Mouse (Mus musculus): ENCODE results near the gene Abca7. TPM values are rescaled to one million over a fixed set of nuclear protein-coding genes. Genes with fewer than 3 reads are reported as not detected.

Gene Abca7
- polyA plus RNA-seq, 1 experiment from 2014 or later: 3.2 TPM

DNA sequence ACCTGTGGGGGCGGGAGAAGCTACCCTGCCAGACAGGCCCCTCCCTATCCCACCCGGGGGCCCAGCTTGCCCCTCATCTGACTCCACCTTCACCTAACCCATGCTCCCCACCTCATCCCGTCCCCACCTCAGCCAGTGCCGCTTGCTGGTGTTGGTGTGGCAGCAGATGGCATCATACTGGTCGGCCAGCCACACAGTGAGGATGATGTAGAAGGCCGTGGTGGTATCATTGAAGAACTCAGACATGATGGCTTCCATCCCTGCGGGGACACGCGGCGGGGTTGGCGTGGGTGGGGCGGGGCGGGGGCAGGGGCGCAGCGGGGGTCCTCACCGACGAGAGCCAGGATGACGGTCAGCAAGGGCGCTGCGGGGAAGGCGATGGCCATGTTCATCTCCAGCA is 18.2 kb upstream of the Abca7 start:
- no peak overlapping the region for H3K4me2 ChIP-seq (ENCODE audit: low read depth, low read length)
- peaks cover 41% of the 10 kb centered on the region for H3K36me3 ChIP-seq (ENCODE audit: control insufficient read depth, insufficient read depth)
- 90% methylated on average over 21 of the region's 21 CpGs for WGBS

DNA sequence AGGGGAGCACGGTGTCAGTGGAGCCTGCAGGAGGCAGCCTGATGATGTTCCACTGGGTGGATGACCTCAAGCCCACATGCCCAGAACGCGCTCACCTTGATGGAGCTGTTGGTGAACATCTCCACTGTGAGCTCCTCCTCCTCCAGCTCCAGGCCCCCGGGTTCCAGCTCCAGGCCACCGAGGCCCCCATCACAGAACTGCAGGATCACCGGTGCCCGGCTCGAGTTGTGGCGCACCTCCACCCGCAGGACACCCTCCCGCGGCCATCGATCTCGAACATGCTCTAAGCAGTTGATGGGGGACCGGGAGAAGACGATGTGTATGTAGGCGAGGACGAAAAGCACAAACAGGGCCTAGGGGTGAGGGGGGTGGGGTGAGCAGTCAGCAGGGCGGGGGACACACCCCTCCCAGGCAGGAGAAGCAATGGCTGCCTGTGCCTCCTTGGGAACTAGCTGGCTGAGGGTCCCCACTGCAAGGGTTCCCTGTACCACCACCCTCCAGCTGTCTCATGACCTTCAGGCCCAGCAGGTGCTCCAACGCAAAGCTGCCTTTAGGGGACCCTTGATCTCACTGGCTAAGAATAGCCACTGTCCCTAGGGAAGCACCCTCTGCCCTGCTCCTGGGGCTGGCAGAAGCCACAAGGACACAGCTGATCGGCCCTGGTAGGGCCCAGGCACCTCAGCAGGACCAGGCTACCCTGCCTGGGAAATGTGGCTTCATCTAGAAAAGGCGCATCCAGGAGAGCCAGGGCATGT is 16.7 kb upstream of the Abca7 start:
- no peak overlapping the region for H3K27ac ChIP-seq (ENCODE audit: low read length)
- H3K4me2 ChIP-seq (ENCODE audit: low read depth, low read length): no peak overlapping the region
- ATAC-seq (replicated peaks; ENCODE audit: extremely low read depth, insufficient read depth, low FRiP score): no peak
- no peaks in the 10 kb centered on the region for H3K27me3 ChIP-seq (ENCODE audit: control insufficient read depth, insufficient read depth, low read length)
- H3K9ac ChIP-seq (ENCODE audit: low read length): peak overlapping the region; percentile 35; the same call in 1 of the 2 replicates
- H3K9me3 ChIP-seq (replicated peaks; ENCODE audit: control insufficient read depth, low read length): no peaks in the 10 kb centered on the region
- H3K4me3 ChIP-seq (ENCODE audit: low read length): no peak overlapping the region
- 88% methylated on average over 22 of the region's 22 CpGs for WGBS
- H3K4me1 ChIP-seq (ENCODE audit: control insufficient read depth, insufficient read depth, low read length): peaks cover 26% of the 10 kb centered on the region
- H3K36me3 ChIP-seq (ENCODE audit: control insufficient read depth, insufficient read depth): peaks cover 41% of the 10 kb centered on the region

More for the DNA sequence above, 18.2 kb upstream of the Abca7 start:
- no peak for ATAC-seq (replicated peaks; ENCODE audit: extremely low read depth, insufficient read depth, low FRiP score)
- Histone ChIP-seq H3K9ac (ENCODE audit: low read length) (no peak overlapping the region), H3K4me3 (ENCODE audit: low read length) (no peak overlapping the region), H3K27ac (ENCODE audit: low read length) (no peak overlapping the region), H3K9me3 (replicated peaks; ENCODE audit: control insufficient read depth, low read length) (no peaks in the 10 kb centered on the region), H3K27me3 (ENCODE audit: control insufficient read depth, insufficient read depth, low read length) (no peaks in the 10 kb centered on the region), H3K4me1 (ENCODE audit: control insufficient read depth, insufficient read depth, low read length) (peaks cover 21% of the 10 kb centered on the region)

DNA sequence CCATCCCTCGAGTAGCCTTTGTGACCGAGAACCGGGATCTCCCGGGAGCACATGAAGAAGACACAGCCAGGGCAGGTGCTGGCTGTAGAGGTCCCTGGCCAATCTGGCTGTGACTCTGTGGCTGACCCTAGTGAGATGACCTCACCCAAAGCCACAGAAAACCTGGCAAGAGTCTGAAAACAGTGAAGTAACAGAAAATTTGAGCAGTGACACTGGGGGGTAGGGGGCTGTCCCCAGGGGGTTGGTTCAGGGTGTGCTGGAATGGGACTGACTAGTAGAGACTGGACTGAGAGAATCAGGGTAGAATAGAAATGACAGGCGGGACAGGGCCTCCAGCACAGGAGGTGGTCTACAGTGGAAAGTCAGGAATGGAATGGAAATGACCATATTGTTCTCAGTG is 13.1 kb upstream of the Abca7 start:
- H3K4me2 ChIP-seq (ENCODE audit: low read depth, low read length): peak overlapping the region; percentile 99
- 71% methylated on average over 5 of the region's 5 CpGs for WGBS
- H3K27ac ChIP-seq (ENCODE audit: low read length): peak overlapping the region; percentile 98
- H3K9me3 ChIP-seq (replicated peaks; ENCODE audit: control insufficient read depth, low read length): no peaks in the 10 kb centered on the region
- H3K4me3 ChIP-seq (ENCODE audit: low read length): peak overlapping the region; percentile 86
- peak overlapping the region; percentile 96 for H3K9ac ChIP-seq (ENCODE audit: low read length)
- peaks cover 10% of the 10 kb centered on the region for H3K36me3 ChIP-seq (ENCODE audit: control insufficient read depth, insufficient read depth)
- peaks cover 50% of the 10 kb centered on the region for H3K4me1 ChIP-seq (ENCODE audit: control insufficient read depth, insufficient read depth, low read length)
- H3K27me3 ChIP-seq (ENCODE audit: control insufficient read depth, insufficient read depth, low read length): no peaks in the 10 kb centered on the region
- ATAC-seq (replicated peaks; ENCODE audit: extremely low read depth, insufficient read depth, low FRiP score): no peak

DNA sequence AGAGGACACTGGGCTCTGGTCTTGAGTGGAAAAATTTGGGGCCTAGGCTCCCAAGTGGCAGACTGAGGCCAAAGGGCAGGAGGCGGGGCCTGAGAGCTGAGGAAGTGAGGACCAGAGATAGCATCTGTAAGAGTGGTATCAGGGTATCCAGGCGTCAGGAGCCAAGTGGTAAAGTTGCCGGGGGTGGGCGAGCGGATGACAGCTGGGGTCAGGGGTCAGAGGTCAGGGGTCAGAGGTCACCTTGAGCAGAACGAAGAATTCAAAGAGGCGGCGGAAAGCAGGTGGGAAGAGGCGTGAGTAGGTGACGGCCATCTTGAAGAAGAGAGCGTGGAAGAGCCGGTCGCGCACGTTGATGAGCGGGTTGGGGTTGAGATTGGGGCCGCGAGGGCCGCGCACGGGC is 12.6 kb upstream of the Abca7 start:
- Histone ChIP-seq H3K27ac (ENCODE audit: low read length) (peak overlapping the region; percentile 98), H3K4me2 (ENCODE audit: low read depth, low read length) (peak overlapping the region; percentile 99), H3K27me3 (ENCODE audit: control insufficient read depth, insufficient read depth, low read length) (no peaks in the 10 kb centered on the region), H3K4me3 (ENCODE audit: low read length) (peak overlapping the region; percentile 86), H3K4me1 (ENCODE audit: control insufficient read depth, insufficient read depth, low read length) (peaks cover 50% of the 10 kb centered on the region), H3K9me3 (replicated peaks; ENCODE audit: control insufficient read depth, low read length) (no peaks in the 10 kb centered on the region), H3K36me3 (ENCODE audit: control insufficient read depth, insufficient read depth) (peaks cover 6% of the 10 kb centered on the region), H3K9ac (ENCODE audit: low read length) (peak overlapping the region; percentile 96)
- 2% methylated on average over 19 of the region's 21 CpGs for WGBS
- no peak for ATAC-seq (replicated peaks; ENCODE audit: extremely low read depth, insufficient read depth, low FRiP score)

DNA sequence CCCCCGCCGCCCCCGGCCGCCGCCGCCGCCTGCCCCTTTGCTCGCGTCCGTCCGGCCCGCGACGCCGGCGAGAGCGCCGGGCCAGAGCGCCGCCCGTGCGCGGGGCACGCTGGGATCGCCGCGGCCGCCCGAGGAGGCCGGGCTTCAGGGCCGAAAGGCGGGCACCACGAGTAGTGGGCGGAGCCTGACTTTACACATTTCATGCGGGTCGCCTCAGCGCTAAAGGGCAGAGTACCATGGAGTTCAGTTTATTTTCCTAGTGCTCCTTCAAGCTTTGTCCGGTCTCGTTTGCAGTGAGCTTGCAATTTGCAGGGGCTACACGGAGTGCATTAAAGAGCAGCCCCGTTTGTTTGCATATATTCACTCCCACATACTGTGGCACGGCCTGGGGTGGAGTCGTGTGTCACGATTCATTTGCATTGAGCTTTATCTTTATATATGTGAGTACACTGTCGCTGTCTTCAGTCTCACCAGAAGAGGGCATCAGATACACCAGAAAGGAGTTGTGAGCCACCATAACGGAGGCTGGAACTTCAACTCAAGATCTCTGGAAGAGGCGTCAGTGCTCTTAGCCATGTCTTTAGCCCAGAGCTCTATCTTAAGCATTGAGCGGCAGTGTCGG is 12.0 kb upstream of the Abca7 start, which contains the start of gene Tmem259:
TSS of gene Tmem259 (minus strand) at position 136 of the 622 bp plus-strand sequence.
- H3K9me3 ChIP-seq (replicated peaks; ENCODE audit: control insufficient read depth, low read length): no peaks in the 10 kb centered on the region
- no peaks in the 10 kb centered on the region for H3K27me3 ChIP-seq (ENCODE audit: control insufficient read depth, insufficient read depth, low read length)
- H3K27ac ChIP-seq (ENCODE audit: low read length): peak within 1 kb of the TSS; percentile 98
- peak; percentile 53 for ATAC-seq (replicated peaks; ENCODE audit: extremely low read depth, insufficient read depth, low FRiP score)
- H3K4me2 ChIP-seq (ENCODE audit: low read depth, low read length): peak within 1 kb of the TSS; percentile 99
- WGBS: under 1% methylated on average over 43 of the region's 49 CpGs
- H3K9ac ChIP-seq (ENCODE audit: low read length): peak within 1 kb of the TSS; percentile 96
- H3K4me1 ChIP-seq (ENCODE audit: control insufficient read depth, insufficient read depth, low read length): peaks cover 55% of the 10 kb centered on the region
- H3K36me3 ChIP-seq (ENCODE audit: control insufficient read depth, insufficient read depth): no peaks in the 10 kb centered on the region
- peak within 1 kb of the TSS; percentile 86 for H3K4me3 ChIP-seq (ENCODE audit: low read length)

DNA sequence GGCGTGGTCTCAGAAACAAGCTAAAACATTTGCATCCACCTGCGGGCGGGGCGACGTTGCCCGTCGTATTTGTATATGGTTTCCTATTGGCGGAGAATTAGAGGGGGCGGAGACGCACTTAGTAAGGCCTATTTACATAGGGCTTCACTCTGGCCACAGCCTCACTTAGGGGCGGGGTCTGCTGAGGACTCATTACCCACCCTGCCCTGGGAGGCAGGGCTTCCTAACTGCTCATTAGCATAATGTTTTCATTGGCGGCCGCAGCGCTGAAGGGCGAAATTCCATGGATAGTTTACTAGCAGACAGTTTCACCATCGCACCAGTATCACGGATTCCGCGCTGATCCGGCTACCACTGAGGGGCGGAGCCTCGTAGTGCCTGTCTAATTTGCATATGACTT is 11.4 kb upstream of the Abca7 start:
- Histone ChIP-seq H3K9ac (ENCODE audit: low read length) (peak overlapping the region; percentile 96), H3K9me3 (replicated peaks; ENCODE audit: control insufficient read depth, low read length) (no peaks in the 10 kb centered on the region), H3K4me3 (ENCODE audit: low read length) (peak overlapping the region; percentile 86), H3K4me2 (ENCODE audit: low read depth, low read length) (peak overlapping the region; percentile 99), H3K36me3 (ENCODE audit: control insufficient read depth, insufficient read depth) (no peaks in the 10 kb centered on the region), H3K27me3 (ENCODE audit: control insufficient read depth, insufficient read depth, low read length) (no peaks in the 10 kb centered on the region), H3K27ac (ENCODE audit: low read length) (peak overlapping the region; percentile 98), H3K4me1 (ENCODE audit: control insufficient read depth, insufficient read depth, low read length) (peaks cover 58% of the 10 kb centered on the region)
- WGBS: under 1% methylated on average over 22 of the region's 22 CpGs
- peak; percentile 89 for ATAC-seq (replicated peaks; ENCODE audit: extremely low read depth, insufficient read depth, low FRiP score)

DNA sequence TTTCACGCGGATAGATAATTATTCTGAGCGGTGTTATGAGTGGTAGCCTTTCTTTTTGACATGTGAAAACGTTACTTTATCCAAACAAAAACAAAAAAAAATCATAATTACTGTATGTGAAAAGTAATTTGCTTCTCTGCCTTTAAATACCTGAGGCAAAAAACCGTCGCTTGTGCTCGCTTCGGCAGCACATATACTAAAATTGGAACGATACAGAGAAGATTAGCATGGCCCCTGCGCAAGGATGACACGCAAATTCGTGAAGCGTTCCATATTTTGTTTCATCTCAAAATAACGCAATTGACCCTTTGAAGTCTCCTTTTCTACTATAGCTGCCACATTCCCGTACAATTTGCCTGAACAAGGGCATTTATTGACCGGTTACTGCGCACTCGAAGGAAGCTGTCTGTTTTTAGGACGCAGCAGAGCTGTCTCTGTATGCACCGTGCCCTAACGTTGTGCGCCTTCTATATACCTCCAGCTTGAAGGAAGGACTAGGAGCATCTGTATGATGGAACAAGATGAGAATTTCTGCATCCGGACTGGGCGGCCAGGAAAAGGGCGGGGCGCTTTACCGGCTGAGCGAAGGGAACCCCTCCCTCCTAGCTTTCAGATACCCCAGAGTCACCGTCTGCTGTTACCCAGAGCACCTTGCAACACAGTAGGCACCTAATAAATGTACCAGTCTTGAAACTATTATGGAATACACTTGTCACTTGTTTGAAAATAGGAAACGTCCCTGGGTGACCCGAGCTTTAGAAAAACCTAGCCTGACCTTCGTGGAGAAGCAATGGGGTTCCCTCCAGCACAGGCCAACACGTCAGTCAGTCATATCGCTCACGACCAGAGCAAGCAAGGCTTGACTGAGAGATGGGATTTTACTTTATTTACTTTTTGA is 10.7 kb upstream of the Abca7 start:
- Histone ChIP-seq H3K4me3 (ENCODE audit: low read length) (peak overlapping the region; percentile 86), H3K36me3 (ENCODE audit: control insufficient read depth, insufficient read depth) (no peaks in the 10 kb centered on the region), H3K9me3 (replicated peaks; ENCODE audit: control insufficient read depth, low read length) (no peaks in the 10 kb centered on the region), H3K4me1 (ENCODE audit: control insufficient read depth, insufficient read depth, low read length) (peaks cover 52% of the 10 kb centered on the region), H3K9ac (ENCODE audit: low read length) (peak overlapping the region; percentile 79), H3K4me2 (ENCODE audit: low read depth, low read length) (peak overlapping the region; percentile 99), H3K27me3 (ENCODE audit: control insufficient read depth, insufficient read depth, low read length) (no peaks in the 10 kb centered on the region), H3K27ac (ENCODE audit: low read length) (peak overlapping the region; percentile 98)
- 2% methylated on average over 35 of the region's 35 CpGs for WGBS
- ATAC-seq (replicated peaks; ENCODE audit: extremely low read depth, insufficient read depth, low FRiP score): no peak

DNA sequence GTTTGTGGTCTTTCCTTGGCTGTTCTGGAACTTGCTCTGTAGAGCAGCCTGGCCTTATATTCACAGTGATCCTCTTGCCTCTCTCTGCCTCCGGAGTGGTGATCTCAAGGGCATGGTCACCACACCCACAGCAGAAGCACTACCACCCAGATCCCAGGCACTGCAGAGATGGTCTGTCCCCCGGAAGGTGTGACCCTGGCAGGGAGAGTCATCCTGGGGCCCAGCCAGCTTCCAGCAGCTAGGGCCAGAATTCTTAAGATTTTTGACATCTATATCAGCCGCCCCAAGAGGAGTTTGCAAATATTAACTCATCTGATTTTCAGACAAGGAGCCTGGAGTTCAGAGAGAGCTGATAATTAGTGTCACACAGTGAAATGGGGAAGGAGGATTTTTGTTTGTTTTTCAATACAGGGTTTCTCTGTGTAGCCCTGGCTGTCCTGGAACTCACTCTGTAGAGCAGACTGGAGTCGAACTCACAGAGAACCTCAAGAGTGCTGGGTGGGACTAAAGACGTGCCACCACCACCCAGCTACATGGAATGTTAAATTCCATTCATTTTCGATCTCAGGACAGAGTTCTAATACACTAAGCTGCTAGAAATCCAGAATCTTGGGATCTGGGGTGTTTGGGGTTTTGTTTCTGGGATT is 9.9 kb upstream of the Abca7 start:
- peak overlapping the region; percentile 99 for H3K4me2 ChIP-seq (ENCODE audit: low read depth, low read length)
- peak overlapping the region; percentile 98 for H3K27ac ChIP-seq (ENCODE audit: low read length)
- H3K4me3 ChIP-seq (ENCODE audit: low read length): peak overlapping the region; percentile 86
- H3K9me3 ChIP-seq (replicated peaks; ENCODE audit: control insufficient read depth, low read length): no peaks in the 10 kb centered on the region; the same call in 1 of the 2 replicates
- ATAC-seq (replicated peaks; ENCODE audit: extremely low read depth, insufficient read depth, low FRiP score): no peak
- H3K9ac ChIP-seq (ENCODE audit: low read length): peak overlapping the region; percentile 79
- H3K4me1 ChIP-seq (ENCODE audit: control insufficient read depth, insufficient read depth, low read length): peaks cover 52% of the 10 kb centered on the region
- H3K27me3 ChIP-seq (ENCODE audit: control insufficient read depth, insufficient read depth, low read length): no peaks in the 10 kb centered on the region
- H3K36me3 ChIP-seq (ENCODE audit: control insufficient read depth, insufficient read depth): peaks cover 7% of the 10 kb centered on the region
- 12% methylated on average over 6 of the region's 6 CpGs for WGBS

All from heart, embryonic 16.5 days (tissue).